Comparison of ENCODE assay signal across 8 mouse cellular contexts in genomic region chrX:48143415-48144335, GRCm38 (mm10). TPM values are rescaled to one million over a fixed set of nuclear protein-coding genes. Genes with fewer than 3 reads are reported as not detected.
A peak's percentile ranks its signal among the peaks of the same experiment; 100 is the strongest.
DNase-seq lines count a peak whose midpoint lies in the region; ATAC-seq lines count a peak whose summit lies in the region.

No protein-coding gene starts in this region.

- H3K36me3 ChIP-seq in hindbrain, embryonic 10.5 days = no peaks in the 10 kb centered on the region
- no peaks in the 10 kb centered on the region for H3K36me3 ChIP-seq in hindbrain, embryonic 13.5 days
- H3K36me3 ChIP-seq in embryonic facial prominence, embryonic 15.5 days = no peaks in the 10 kb centered on the region

- no peaks in the 10 kb centered on the region for H3K9me3 ChIP-seq in hindbrain, embryonic 10.5 days
- no peaks in the 10 kb centered on the region for H3K9me3 ChIP-seq in hindbrain, embryonic 13.5 days
- no peaks in the 10 kb centered on the region for H3K9me3 ChIP-seq in embryonic facial prominence, embryonic 15.5 days (replicated peaks)

- WGBS in hindbrain, embryonic 10.5 days = 61% methylated on average over 26 of the region's 26 CpGs
- 62% methylated on average over 25 of the region's 26 CpGs for WGBS in hindbrain, embryonic 13.5 days
- 47% methylated on average over 25 of the region's 26 CpGs for WGBS in embryonic facial prominence, embryonic 15.5 days

- H3K4me2 ChIP-seq in hindbrain, embryonic 13.5 days = no peak overlapping the region
- peak overlapping the region; percentile 45 for H3K4me2 ChIP-seq in embryonic facial prominence, embryonic 15.5 days (replicated peaks)

- no peak for DNase-seq in hindbrain, embryonic 10.5 days (ENCODE audit: low spot score)
- peak; percentile 28 to 58 for DNase-seq in kidney, postnatal 25 days
- peak; percentile 85 for DNase-seq in thymus, postnatal 14 days
- DNase-seq in ovary, adult 18-20 months (ENCODE audit: low spot score) = no peak
- DNase-seq in MN1 (ENCODE audit: low spot score) = no peak

- ATAC-seq in hindbrain, embryonic 13.5 days (ENCODE audit: low FRiP score) = no peak
- no peak for ATAC-seq in embryonic facial prominence, embryonic 15.5 days (ENCODE audit: insufficient number of reproducible peaks, low FRiP score, low TSS enrichment, low read depth)
- peak; percentile 58 for ATAC-seq in megakaryocyte, adult 5-6 weeks (ENCODE audit: poor library complexity, severe bottlenecking)

- H3K27me3 ChIP-seq in hindbrain, embryonic 10.5 days (ENCODE audit: insufficient read depth, poor library complexity, severe bottlenecking) = no peaks in the 10 kb centered on the region
- H3K27me3 ChIP-seq in hindbrain, embryonic 13.5 days = no peaks in the 10 kb centered on the region
- no peaks in the 10 kb centered on the region for H3K27me3 ChIP-seq in embryonic facial prominence, embryonic 15.5 days

- H3K27ac ChIP-seq in hindbrain, embryonic 10.5 days = peak overlapping the region; percentile 53; the same call in 1 of the 2 replicates
- no peak overlapping the region for H3K27ac ChIP-seq in hindbrain, embryonic 13.5 days
- no peak overlapping the region for H3K27ac ChIP-seq in embryonic facial prominence, embryonic 15.5 days (replicated peaks)

- peak overlapping the region; percentile 33 for H3K4me3 ChIP-seq in hindbrain, embryonic 10.5 days
- H3K4me3 ChIP-seq in hindbrain, embryonic 13.5 days = no peak overlapping the region
- H3K4me3 ChIP-seq in embryonic facial prominence, embryonic 15.5 days (replicated peaks) = peak overlapping the region; percentile 32

- peaks cover 15% of the 10 kb centered on the region for H3K4me1 ChIP-seq in hindbrain, embryonic 10.5 days (replicated peaks)
- peaks cover 9% of the 10 kb centered on the region; the same call in 1 of the 2 replicates for H3K4me1 ChIP-seq in hindbrain, embryonic 13.5 days (replicated peaks)
- no peaks in the 10 kb centered on the region for H3K4me1 ChIP-seq in embryonic facial prominence, embryonic 15.5 days

- no peak overlapping the region for H3K9ac ChIP-seq in hindbrain, embryonic 13.5 days
- H3K9ac ChIP-seq in embryonic facial prominence, embryonic 15.5 days = no peak overlapping the region

RNA-seq across cellular contexts. Expression of gene Sash3, which starts 2.6 kb away (rescaled TPM):
- polyA plus RNA-seq in hindbrain, embryonic 10.5 days (2016; fragmentation: Nextera tagmentation; extraction: Ambion mirVana) = 1.1 and 1.9 TPM in 2 replicates
- 1.1 and 1.3 TPM in 2 replicates for polyA plus RNA-seq in hindbrain, embryonic 13.5 days (2015; fragmentation: Nextera tagmentation; extraction: Ambion mirVana)
- polyA plus RNA-seq in embryonic facial prominence, embryonic 15.5 days (2015; fragmentation: Nextera tagmentation; extraction: Ambion mirVana) = 3.7 TPM in 2 replicates
- 96.3 and 105 TPM in 2 replicates for total RNA-seq in megakaryocyte, adult 5-6 weeks (2015)
- 146 and 154 TPM in 2 replicates for total RNA-seq in megakaryocyte, adult 5-6 weeks (2017)

RNA-seq across cellular contexts. Expression of gene Xpnpep2, which starts 35.1 kb away (rescaled TPM):
- polyA plus RNA-seq in hindbrain, embryonic 10.5 days (2016; fragmentation: Nextera tagmentation; extraction: Ambion mirVana) = 1.3 and 1.4 TPM in 2 replicates
- 0.69 and 0.78 TPM in 2 replicates for polyA plus RNA-seq in hindbrain, embryonic 13.5 days (2015; fragmentation: Nextera tagmentation; extraction: Ambion mirVana)
- polyA plus RNA-seq in embryonic facial prominence, embryonic 15.5 days (2015; fragmentation: Nextera tagmentation; extraction: Ambion mirVana) = 3.7 and 5.9 TPM in 2 replicates
- not detected in 2 replicates for total RNA-seq in megakaryocyte, adult 5-6 weeks (2015)
- total RNA-seq in megakaryocyte, adult 5-6 weeks (2017) = not detected in 2 replicates

Comparison
In these comparisons a context has a peak if more than half of its experiments do, and no peak if none do; other contexts are left out.
1. DNase-seq: peak in kidney, postnatal 25 days (2 of 2) and thymus, postnatal 14 days (single experiment); none in hindbrain, embryonic 10.5 days (single experiment), ovary, adult 18-20 months (single experiment) and MN1 (single experiment).